Mouse (Mus musculus) G1E (cell line): ENCODE data around the gene Olfr545.

ENCODE experiments used
- CTCF ChIP-seq: IDR thresholded peaks from 2 replicates; pipeline ENCODE4 v1.5.1; 2012; ENCODE audit warnings: low read depth, low read length, inconsistent platforms, mixed read lengths
- GATA1 ChIP-seq: IDR thresholded peaks from 2 replicates; pipeline ENCODE4 v1.6.1; 2012; ENCODE audit warnings: borderline replicate concordance, low read length, inconsistent platforms, mixed read lengths
- GATA2 ChIP-seq: IDR thresholded peaks from 2 replicates; pipeline ENCODE4 v1.6.1; 2012; ENCODE audit warnings: low read depth, low read length, inconsistent platforms, borderline replicate concordance
- TAL1 ChIP-seq: conservative IDR thresholded peaks from 2 replicates; pipeline ENCODE4 v1.6.1; 2012; ENCODE audit warnings: low read depth, low read length, inconsistent platforms, mixed read lengths

GRCm38 (mm10) chr7:102442432-102442831 is 56.9 kb downstream of the Olfr545 start:
- TF ChIP-seq CTCF (no peak), GATA2 (no peak), GATA1 (no peak), TAL1 (no peak)
